Mouse (Mus musculus) layer of hippocampus, postnatal 25 days (tissue): Measurements from ENCODE around the gene Usp18. TPM values are rescaled to one million over a fixed set of nuclear protein-coding genes. Genes with fewer than 3 reads are reported as not detected.

Source experiments
- DNase-seq, 2 experiments: peaks; one replicate each; pipeline ENCODE4 v3.0.0; 2022; ENCODE audit warnings: mixed read lengths in 2 of 2, low spot score in 1 of 2; ENCODE audit errors: extremely low spot score in 1 of 2
- total RNA-seq, 2 experiments: library from RNA; stranded (reverse); gene quantifications; 2 replicates each; pipeline ENCODE4 v1.2.3; 2021

Gene Usp18
- under 1 TPM; 0.26 to 0.30 TPM for total RNA-seq

- DNase-seq = peak; percentile 30 to 59
These were observed at the start of gene Usp18 for GRCm38 (mm10) chr6:121245127-121246036. TSS of gene Usp18 (plus strand) at chr6:121245906.

- no peak for DNase-seq
These were observed 47.8 kb upstream of the Usp18 start for GRCm38 (mm10) chr6:121197807-121198365.

GRCm38 (mm10) chr6:121200458-121200857, 45.2 kb upstream of the Usp18 start:
- DNase-seq = no peak

- no peak for DNase-seq
These were observed 43.7 kb upstream of the Usp18 start for GRCm38 (mm10) chr6:121202026-121202425.

GRCm38 (mm10) chr6:121206481-121206880, 39.2 kb upstream of the Usp18 start:
- DNase-seq = no peak

- no peak for DNase-seq
These were observed 36.1 kb upstream of the Usp18 start for GRCm38 (mm10) chr6:121209584-121209983.

- peak; percentile 21 to 30 for DNase-seq
These were observed 35.4 kb upstream of the Usp18 start, which contains the start of gene Tuba8 for GRCm38 (mm10) chr6:121210149-121210925. TSS of gene Tuba8 (plus strand) at chr6:121210696.

GRCm38 (mm10) chr6:121210926-121211289, 34.8 kb upstream of the Usp18 start:
- DNase-seq = no peak

GRCm38 (mm10) chr6:121211743-121212142, 34.0 kb upstream of the Usp18 start:
- no peak for DNase-seq

- DNase-seq = no peak
These were observed 32.7 kb upstream of the Usp18 start for GRCm38 (mm10) chr6:121212988-121213387.

- DNase-seq = no peak
These were observed 31.5 kb upstream of the Usp18 start for GRCm38 (mm10) chr6:121214221-121214620.

GRCm38 (mm10) chr6:121214667-121215330, 30.9 kb upstream of the Usp18 start:
- DNase-seq = no peak

- no peak for DNase-seq
These were observed 30.4 kb upstream of the Usp18 start for GRCm38 (mm10) chr6:121215336-121215735.

GRCm38 (mm10) chr6:121215896-121216295, 29.8 kb upstream of the Usp18 start:
- no peak for DNase-seq

GRCm38 (mm10) chr6:121216589-121217255, 29.0 kb upstream of the Usp18 start:
- DNase-seq = no peak

GRCm38 (mm10) chr6:121218002-121218401, 27.7 kb upstream of the Usp18 start:
- DNase-seq = no peak

GRCm38 (mm10) chr6:121219406-121219805, 26.3 kb upstream of the Usp18 start:
- DNase-seq = no peak

GRCm38 (mm10) chr6:121220181-121220580, 25.5 kb upstream of the Usp18 start:
- no peak for DNase-seq

GRCm38 (mm10) chr6:121221876-121222597, 23.7 kb upstream of the Usp18 start:
- DNase-seq = no peak
